Comparison of ENCODE assay signal across 17 mouse cellular contexts in the genomic region with DNA sequence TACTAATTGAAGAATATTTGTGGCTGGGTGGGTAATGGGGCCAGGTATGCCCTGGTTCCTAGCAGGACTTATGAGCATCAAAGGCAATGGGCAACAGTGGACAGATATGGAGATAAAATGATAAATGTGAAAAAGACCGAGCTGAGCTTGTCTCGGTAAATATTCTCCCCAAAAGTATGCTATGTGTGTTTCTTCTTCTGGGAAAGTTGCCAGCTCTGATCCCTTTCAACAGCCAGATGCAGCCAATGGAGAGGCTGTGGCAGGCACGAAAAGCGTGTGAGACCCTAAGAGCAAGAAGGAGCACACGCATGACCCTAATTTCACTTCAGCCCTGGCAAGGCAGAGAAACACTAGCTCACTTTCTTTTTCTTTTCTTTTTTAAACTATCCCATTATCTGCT. TPM values are rescaled to one million over a fixed set of nuclear protein-coding genes. Genes with fewer than 3 reads are reported as not detected.
DNase-seq lines count a peak whose midpoint lies in the region; ATAC-seq and TF ChIP-seq lines count a peak whose summit lies in the region.
"Had no signal": no experiment of that assay in that cellular context is flagged by ENCODE, and none has a peak within 500 bp of the region (broad histone marks: within the 10 kb centered on the region; RNA-seq: fewer than 3 reads in every experiment).

No protein-coding gene starts in this region.

- H3K4me3 ChIP-seq in hindbrain, postnatal 0 days (ENCODE audit: low read length): no peak overlapping the region
- no peak overlapping the region for H3K4me3 ChIP-seq in hindbrain, embryonic 11.5 days (ENCODE audit: low read depth, low read length)
- H3K4me3 ChIP-seq in midbrain, embryonic 14.5 days (replicated peaks; ENCODE audit: low read depth, low read length): no peak overlapping the region
- H3K4me3 ChIP-seq in midbrain, embryonic 16.5 days (ENCODE audit: low read depth, low read length): no peak overlapping the region
- no peak overlapping the region for H3K4me3 ChIP-seq in stomach, embryonic 15.5 days (replicated peaks)
- H3K4me3 ChIP-seq: heart, adult 2 months; hindbrain, embryonic 13.5 days; midbrain, embryonic 12.5 days had no signal

- TF ChIP-seq CTCF in hindbrain, postnatal 0 days (IDR thresholded peaks at IDR 0.05; ENCODE audit: low read depth): no peak

- H3K9me3 ChIP-seq in hindbrain, postnatal 0 days (ENCODE audit: low read length): no peaks in the 10 kb centered on the region
- H3K9me3 ChIP-seq in hindbrain, embryonic 11.5 days (ENCODE audit: control insufficient read depth, low read length): no peaks in the 10 kb centered on the region
- H3K9me3 ChIP-seq in midbrain, embryonic 14.5 days (ENCODE audit: control insufficient read depth, low read length): no peaks in the 10 kb centered on the region
- H3K9me3 ChIP-seq in midbrain, embryonic 16.5 days (replicated peaks; ENCODE audit: control insufficient read depth, low read length, poor library complexity, severe bottlenecking): no peaks in the 10 kb centered on the region
- H3K9me3 ChIP-seq in stomach, embryonic 15.5 days: no peaks in the 10 kb centered on the region
- H3K9me3 ChIP-seq: G1E; hindbrain, embryonic 13.5 days; midbrain, embryonic 12.5 days had no signal

- peaks cover 6% of the 10 kb centered on the region; the same call in 1 of the 2 replicates for H3K4me1 ChIP-seq in hindbrain, postnatal 0 days (ENCODE audit: insufficient read depth, low read length)
- 0 out of 2 replicates have a peak, but pooled peaks cover 4% of the 10 kb centered on the region for H3K4me1 ChIP-seq in hindbrain, embryonic 11.5 days (replicated peaks; ENCODE audit: control insufficient read depth, insufficient read depth, low read length)
- peaks cover 12% of the 10 kb centered on the region for H3K4me1 ChIP-seq in midbrain, embryonic 14.5 days (ENCODE audit: control insufficient read depth, insufficient read depth, low read length)
- peaks cover 25% of the 10 kb centered on the region for H3K4me1 ChIP-seq in midbrain, embryonic 16.5 days (ENCODE audit: control insufficient read depth, insufficient read depth, low read length)
- peaks cover 20% of the 10 kb centered on the region; the same call in 1 of the 2 replicates for H3K4me1 ChIP-seq in stomach, embryonic 15.5 days

- peak; percentile 44 for DNase-seq in hindbrain, postnatal 0 days (ENCODE audit: low spot score)
- DNase-seq in hindbrain, embryonic 11.5 days (ENCODE audit: low spot score): no peak
- peak; percentile 35 for DNase-seq in midbrain, embryonic 14.5 days
- DNase-seq in brain, adult 2 months (ENCODE audit: low read depth, low spot score): peak; percentile 66
- no peak for DNase-seq in urinary bladder, adult 2 months (ENCODE audit: low spot score)
- DNase-seq: cerebellum, postnatal 10 days; gastrocnemius, postnatal 10 days; heart, adult 2 months; lung, adult 2 months; lung, postnatal 4 days had no signal

- H3K4me2 ChIP-seq in hindbrain, postnatal 0 days (ENCODE audit: low read depth, low read length): no peak overlapping the region
- no peak overlapping the region for H3K4me2 ChIP-seq in hindbrain, embryonic 11.5 days (replicated peaks; ENCODE audit: low read depth, low read length)
- no peak overlapping the region for H3K4me2 ChIP-seq in midbrain, embryonic 14.5 days (ENCODE audit: low read length)
- no peak overlapping the region for H3K4me2 ChIP-seq in midbrain, embryonic 16.5 days (ENCODE audit: low read length)
- H3K4me2 ChIP-seq in stomach, embryonic 15.5 days: no peak overlapping the region
- H3K4me2 ChIP-seq: hindbrain, embryonic 13.5 days; midbrain, embryonic 12.5 days had no signal

- no peaks in the 10 kb centered on the region for H3K27me3 ChIP-seq in hindbrain, postnatal 0 days (ENCODE audit: insufficient read depth, low read length)
- no peaks in the 10 kb centered on the region for H3K27me3 ChIP-seq in hindbrain, embryonic 11.5 days (ENCODE audit: control insufficient read depth, insufficient read depth, low read length)
- no peaks in the 10 kb centered on the region for H3K27me3 ChIP-seq in midbrain, embryonic 14.5 days (ENCODE audit: control insufficient read depth, insufficient read depth, low read length)
- H3K27me3 ChIP-seq in midbrain, embryonic 16.5 days (ENCODE audit: control insufficient read depth, insufficient read depth, low read depth, low read length): no peaks in the 10 kb centered on the region
- H3K27me3 ChIP-seq in stomach, embryonic 15.5 days (replicated peaks): no peaks in the 10 kb centered on the region
- H3K27me3 ChIP-seq: hindbrain, embryonic 13.5 days; midbrain, embryonic 12.5 days had no signal

- H3K36me3 ChIP-seq in hindbrain, postnatal 0 days (ENCODE audit: insufficient read depth, low read length): no peaks in the 10 kb centered on the region
- H3K36me3 ChIP-seq in hindbrain, embryonic 11.5 days (ENCODE audit: control insufficient read depth, insufficient read depth, low read length): no peaks in the 10 kb centered on the region
- no peaks in the 10 kb centered on the region for H3K36me3 ChIP-seq in midbrain, embryonic 14.5 days (ENCODE audit: control insufficient read depth, insufficient read depth, low read length)
- no peaks in the 10 kb centered on the region for H3K36me3 ChIP-seq in midbrain, embryonic 16.5 days (ENCODE audit: control insufficient read depth, insufficient read depth, low read length)
- H3K36me3 ChIP-seq in stomach, embryonic 15.5 days: no peaks in the 10 kb centered on the region
- H3K36me3 ChIP-seq: hindbrain, embryonic 13.5 days had no signal

- 44% methylated on average over 5 of the region's 5 CpGs for WGBS in hindbrain, postnatal 0 days
- 97% methylated on average over 5 of the region's 5 CpGs for WGBS in hindbrain, embryonic 11.5 days
- 71% methylated on average over 5 of the region's 5 CpGs for WGBS in midbrain, embryonic 14.5 days
- WGBS in midbrain, embryonic 16.5 days: 58% methylated on average over 5 of the region's 5 CpGs
- WGBS in stomach, embryonic 15.5 days: 37% methylated on average over 5 of the region's 5 CpGs

- no peak for ATAC-seq in hindbrain, postnatal 0 days
- no peak for ATAC-seq in hindbrain, embryonic 11.5 days (ENCODE audit: low FRiP score)
- no peak for ATAC-seq in midbrain, embryonic 14.5 days (ENCODE audit: low FRiP score, low TSS enrichment)
- no peak for ATAC-seq in midbrain, embryonic 16.5 days
- no peak for ATAC-seq in stomach, embryonic 15.5 days (ENCODE audit: insufficient read depth, low FRiP score, low read depth)
- ATAC-seq: CD4-positive, CD25-positive, alpha-beta regulatory T cell, adult 4 months; intestine, postnatal 0 days had no signal

- no peak overlapping the region for H3K27ac ChIP-seq in hindbrain, postnatal 0 days
- no peak overlapping the region for H3K27ac ChIP-seq in hindbrain, embryonic 11.5 days (ENCODE audit: low read depth, low read length)
- no peak overlapping the region for H3K27ac ChIP-seq in midbrain, embryonic 14.5 days (replicated peaks; ENCODE audit: low read depth, low read length)
- H3K27ac ChIP-seq in midbrain, embryonic 16.5 days (ENCODE audit: low read length): no peak overlapping the region
- H3K27ac ChIP-seq in stomach, embryonic 15.5 days: peak overlapping the region; percentile 21; the same call in 1 of the 2 replicates
- H3K27ac ChIP-seq: heart, adult 2 months; hindbrain, embryonic 13.5 days; midbrain, embryonic 12.5 days had no signal

- H3K9ac ChIP-seq in hindbrain, postnatal 0 days (replicated peaks; ENCODE audit: low read length): no peak overlapping the region
- H3K9ac ChIP-seq in hindbrain, embryonic 11.5 days (ENCODE audit: low read depth, low read length): no peak overlapping the region
- H3K9ac ChIP-seq in midbrain, embryonic 14.5 days (replicated peaks; ENCODE audit: low read length): no peak overlapping the region
- H3K9ac ChIP-seq in midbrain, embryonic 16.5 days (ENCODE audit: low read depth, low read length): no peak overlapping the region
- H3K9ac ChIP-seq in stomach, embryonic 15.5 days: no peak overlapping the region
- H3K9ac ChIP-seq: hindbrain, embryonic 13.5 days; midbrain, embryonic 12.5 days had no signal

RNA-seq across cellular contexts. Expression of gene Ehmt1, which starts 18.4 kb away (rescaled TPM):
- total RNA-seq in hindbrain, postnatal 0 days (2014; rRNA removed): 52.0 and 79.8 TPM in 2 replicates
- 61.8 and 63.1 TPM in 2 replicates for polyA plus RNA-seq in hindbrain, postnatal 0 days (2015; fragmentation: Nextera tagmentation; extraction: Ambion mirVana)
- polyA plus RNA-seq in hindbrain, embryonic 11.5 days (2014; fragmentation: Nextera tagmentation; extraction: Ambion mirVana): 98.0 and 113 TPM in 2 replicates
- 85.1 and 99.5 TPM in 2 replicates for polyA plus RNA-seq in midbrain, embryonic 14.5 days (2014; fragmentation: Nextera tagmentation; extraction: Ambion mirVana)
- 90.7 and 104 TPM in 2 replicates for polyA plus RNA-seq in midbrain, embryonic 16.5 days (2015; fragmentation: Nextera tagmentation; extraction: Ambion mirVana)
- 72.4 and 74.2 TPM in 2 replicates for polyA plus RNA-seq in stomach, embryonic 15.5 days (2015; fragmentation: Nextera tagmentation; extraction: Ambion mirVana)
- polyA plus RNA-seq in urinary bladder, adult 2 months (2012; rRNA removed): 47.7 and 52.6 TPM in 2 replicates

RNA-seq across cellular contexts. Expression of gene Arrdc1, which starts 34.0 kb away (rescaled TPM):
- total RNA-seq in hindbrain, postnatal 0 days (2014; rRNA removed): 78.8 and 80.7 TPM in 2 replicates
- polyA plus RNA-seq in hindbrain, postnatal 0 days (2015; fragmentation: Nextera tagmentation; extraction: Ambion mirVana): 39.8 and 41.9 TPM in 2 replicates
- 14.4 and 14.7 TPM in 2 replicates for polyA plus RNA-seq in hindbrain, embryonic 11.5 days (2014; fragmentation: Nextera tagmentation; extraction: Ambion mirVana)
- 21.8 and 24.9 TPM in 2 replicates for polyA plus RNA-seq in midbrain, embryonic 14.5 days (2014; fragmentation: Nextera tagmentation; extraction: Ambion mirVana)
- 40.6 and 43.7 TPM in 2 replicates for polyA plus RNA-seq in midbrain, embryonic 16.5 days (2015; fragmentation: Nextera tagmentation; extraction: Ambion mirVana)
- 90.2 and 90.5 TPM in 2 replicates for polyA plus RNA-seq in stomach, embryonic 15.5 days (2015; fragmentation: Nextera tagmentation; extraction: Ambion mirVana)
- 89.6 and 140 TPM in 2 replicates for polyA plus RNA-seq in urinary bladder, adult 2 months (2012; rRNA removed)

RNA-seq across cellular contexts. Expression of gene Zmynd19, which starts 48.5 kb away (rescaled TPM):
- 23.2 and 25.6 TPM in 2 replicates for total RNA-seq in hindbrain, postnatal 0 days (2014; rRNA removed)
- polyA plus RNA-seq in hindbrain, postnatal 0 days (2015; fragmentation: Nextera tagmentation; extraction: Ambion mirVana): 19.2 and 21.0 TPM in 2 replicates
- 16.8 and 30.6 TPM in 2 replicates for polyA plus RNA-seq in hindbrain, embryonic 11.5 days (2014; fragmentation: Nextera tagmentation; extraction: Ambion mirVana)
- 20.9 and 31.4 TPM in 2 replicates for polyA plus RNA-seq in midbrain, embryonic 14.5 days (2014; fragmentation: Nextera tagmentation; extraction: Ambion mirVana)
- polyA plus RNA-seq in midbrain, embryonic 16.5 days (2015; fragmentation: Nextera tagmentation; extraction: Ambion mirVana): 18.7 and 21.3 TPM in 2 replicates
- polyA plus RNA-seq in stomach, embryonic 15.5 days (2015; fragmentation: Nextera tagmentation; extraction: Ambion mirVana): 16.5 and 16.6 TPM in 2 replicates
- 9.4 and 11.7 TPM in 2 replicates for polyA plus RNA-seq in urinary bladder, adult 2 months (2012; rRNA removed)

Comparison
In these comparisons a context has a peak if more than half of its experiments do, and no peak if none do; other contexts are left out.
1. DNase-seq: peak in hindbrain, postnatal 0 days (single experiment), midbrain, embryonic 14.5 days (single experiment) and brain, adult 2 months (single experiment); none in hindbrain, embryonic 11.5 days (single experiment) and urinary bladder, adult 2 months (single experiment).